In the genomic region with DNA sequence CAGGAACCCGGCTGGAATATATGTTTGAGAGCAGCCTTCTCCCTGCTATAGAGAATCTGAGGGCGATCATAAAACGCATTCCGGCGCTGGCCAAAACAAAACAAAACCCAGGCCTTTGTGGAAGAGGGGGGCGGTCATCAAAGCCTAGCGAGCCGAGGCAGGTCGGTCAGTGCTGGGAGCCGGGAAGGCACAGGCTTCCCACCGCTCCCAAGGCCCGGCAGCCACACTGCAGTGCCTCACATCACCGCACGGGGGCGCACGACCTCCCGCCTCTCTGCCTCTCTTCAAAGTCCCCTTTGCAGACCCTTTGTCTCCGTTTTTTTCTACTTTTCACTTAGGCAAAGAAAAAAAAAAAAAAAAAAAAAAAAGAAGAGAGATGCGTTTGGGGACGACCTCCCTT, we compare ENCODE assay signal across 9 mouse cellular contexts. TPM values are rescaled to one million over a fixed set of nuclear protein-coding genes. Genes with fewer than 3 reads are reported as not detected.
DNase-seq lines count a peak whose midpoint lies in the region; ATAC-seq lines count a peak whose summit lies in the region.
"Had no signal": no experiment of that assay in that cellular context is flagged by ENCODE, and none has a peak within 500 bp of the region (broad histone marks: within the 10 kb centered on the region; RNA-seq: fewer than 3 reads in every experiment).

No protein-coding gene starts in this region.

- no peak overlapping the region for H3K27ac ChIP-seq in kidney, embryonic 14.5 days (ENCODE audit: low read depth, low read length)
- H3K27ac ChIP-seq in liver, embryonic 12.5 days: no peak overlapping the region
- H3K27ac ChIP-seq in neural tube, embryonic 13.5 days (replicated peaks): no peak overlapping the region

- H3K27me3 ChIP-seq in kidney, embryonic 14.5 days (ENCODE audit: control insufficient read depth, insufficient read depth, low read length): no peaks in the 10 kb centered on the region
- peaks cover 48% of the 10 kb centered on the region for H3K27me3 ChIP-seq in liver, embryonic 12.5 days (replicated peaks)
- peaks cover 30% of the 10 kb centered on the region for H3K27me3 ChIP-seq in neural tube, embryonic 13.5 days

- peak overlapping the region; percentile 50; the same call in 1 of the 2 replicates for H3K9ac ChIP-seq in kidney, embryonic 14.5 days (ENCODE audit: low read depth, low read length)
- H3K9ac ChIP-seq in liver, embryonic 12.5 days: no peak overlapping the region
- H3K9ac ChIP-seq in neural tube, embryonic 13.5 days: no peak overlapping the region

- H3K4me2 ChIP-seq in kidney, embryonic 14.5 days (replicated peaks; ENCODE audit: low read depth, low read length): peak overlapping the region; percentile 39
- H3K4me2 ChIP-seq in liver, embryonic 12.5 days: peak overlapping the region; percentile 28; the same call in 1 of the 2 replicates
- H3K4me2 ChIP-seq in neural tube, embryonic 13.5 days: peak overlapping the region; percentile 42

- WGBS in kidney, embryonic 14.5 days: 1% methylated on average over 20 of the region's 20 CpGs
- WGBS in liver, embryonic 12.5 days (ENCODE audit: insufficient replicate concordance): 4% methylated on average over 20 of the region's 20 CpGs
- WGBS in neural tube, embryonic 13.5 days: under 1% methylated on average over 20 of the region's 20 CpGs

- no peaks in the 10 kb centered on the region for H3K9me3 ChIP-seq in kidney, embryonic 14.5 days (ENCODE audit: control insufficient read depth, low read length)
- no peaks in the 10 kb centered on the region for H3K9me3 ChIP-seq in liver, embryonic 12.5 days (replicated peaks)
- no peaks in the 10 kb centered on the region for H3K9me3 ChIP-seq in neural tube, embryonic 13.5 days

- ATAC-seq in granulocyte monocyte progenitor cell, adult 5-6 weeks (replicated peaks; ENCODE audit: poor library complexity, severe bottlenecking): peak; percentile 78
- ATAC-seq in kidney, embryonic 14.5 days (ENCODE audit: low FRiP score, low TSS enrichment): peak; percentile 65; the same call in 1 of the 2 replicates
- no peak for ATAC-seq in liver, embryonic 12.5 days
- no peak for ATAC-seq in neural tube, embryonic 13.5 days (ENCODE audit: low read depth)

- H3K36me3 ChIP-seq in kidney, embryonic 14.5 days (ENCODE audit: control insufficient read depth, insufficient read depth, low read length): no peaks in the 10 kb centered on the region
- no peaks in the 10 kb centered on the region for H3K36me3 ChIP-seq in liver, embryonic 12.5 days
- H3K36me3 ChIP-seq in neural tube, embryonic 13.5 days: no peaks in the 10 kb centered on the region

- DNase-seq in left cerebral cortex, adult 18-20 months (ENCODE audit: low spot score in 2 of 2): peak; percentile 62 to 67
- DNase-seq in left cerebral cortex, adult 11 months (ENCODE audit: low spot score): no peak
- peak; percentile 91 for DNase-seq in embryo, embryonic 10 days (ENCODE audit: low spot score)
- peak; percentile 62 for DNase-seq in thymus, postnatal 14 days

- no peak overlapping the region for H3K4me3 ChIP-seq in kidney, embryonic 14.5 days (ENCODE audit: low read length)
- H3K4me3 ChIP-seq in liver, embryonic 12.5 days: no peak overlapping the region
- H3K4me3 ChIP-seq in neural tube, embryonic 13.5 days: no peak overlapping the region
- H3K4me3 ChIP-seq: myocyte had no signal

- no peaks in the 10 kb centered on the region; the same call in 1 of the 2 replicates for H3K4me1 ChIP-seq in kidney, embryonic 14.5 days (ENCODE audit: control insufficient read depth, insufficient read depth, low read length)
- H3K4me1 ChIP-seq in liver, embryonic 12.5 days: no peaks in the 10 kb centered on the region
- H3K4me1 ChIP-seq in neural tube, embryonic 13.5 days (replicated peaks): peaks cover 8% of the 10 kb centered on the region; the same call in 1 of the 2 replicates

RNA-seq across cellular contexts. Expression of a gene that starts 23.8 kb away (rescaled TPM):
- total RNA-seq in left cerebral cortex, adult 18-20 months (2021): under 1 TPM in 1 of 2 experiments, not detected in 1; 0.30 TPM
- not detected in 2 replicates for total RNA-seq in granulocyte monocyte progenitor cell, adult 5-6 weeks (2014; fragmentation: Nextera tagmentation)
- total RNA-seq in granulocyte monocyte progenitor cell, adult 5-6 weeks (2017): not detected in 2 replicates
- polyA plus RNA-seq in kidney, embryonic 14.5 days (2014; fragmentation: Nextera tagmentation; extraction: Ambion mirVana): 0.31 and 0.50 TPM in 2 replicates
- polyA plus RNA-seq in liver, embryonic 12.5 days (2016; fragmentation: Nextera tagmentation; extraction: Ambion mirVana): not detected in 2 replicates
- 0.34 and 0.38 TPM in 2 replicates for polyA plus RNA-seq in neural tube, embryonic 13.5 days (2015; fragmentation: Nextera tagmentation; extraction: Ambion mirVana)

RNA-seq across cellular contexts. Expression of a gene that starts 47.2 kb away (rescaled TPM):
- 10 to 100 TPM; 15.2 to 17.9 TPM for total RNA-seq in left cerebral cortex, adult 18-20 months (2021)
- total RNA-seq in granulocyte monocyte progenitor cell, adult 5-6 weeks (2014; fragmentation: Nextera tagmentation): 11.1 and 14.2 TPM in 2 replicates
- total RNA-seq in granulocyte monocyte progenitor cell, adult 5-6 weeks (2017): 7.1 and 11.6 TPM in 2 replicates
- 88.5 and 88.9 TPM in 2 replicates for polyA plus RNA-seq in kidney, embryonic 14.5 days (2014; fragmentation: Nextera tagmentation; extraction: Ambion mirVana)
- polyA plus RNA-seq in liver, embryonic 12.5 days (2016; fragmentation: Nextera tagmentation; extraction: Ambion mirVana): 37.8 and 44.1 TPM in 2 replicates
- 17.3 and 21.1 TPM in 2 replicates for polyA plus RNA-seq in neural tube, embryonic 13.5 days (2015; fragmentation: Nextera tagmentation; extraction: Ambion mirVana)

Comparison
In these comparisons a context has a peak if more than half of its experiments do, and no peak if none do; other contexts are left out.
1. ATAC-seq: peak in granulocyte monocyte progenitor cell, adult 5-6 weeks (single experiment) and kidney, embryonic 14.5 days (single experiment); none in liver, embryonic 12.5 days (single experiment) and neural tube, embryonic 13.5 days (single experiment).
2. Peak in every context shown above with its lines, with median percentiles within 50 percentile points of each other: H3K4me2 ChIP-seq.